Mouse (Mus musculus): ENCODE data around the gene Masp1.

Gene Masp1

GRCm38 (mm10) chr16:23457338-23457737, 63.3 kb downstream of the Masp1 start:
- no peak for DNase-seq

GRCm38 (mm10) chr16:23456534-23456933, 64.1 kb downstream of the Masp1 start:
- no peak for DNase-seq

DNA sequence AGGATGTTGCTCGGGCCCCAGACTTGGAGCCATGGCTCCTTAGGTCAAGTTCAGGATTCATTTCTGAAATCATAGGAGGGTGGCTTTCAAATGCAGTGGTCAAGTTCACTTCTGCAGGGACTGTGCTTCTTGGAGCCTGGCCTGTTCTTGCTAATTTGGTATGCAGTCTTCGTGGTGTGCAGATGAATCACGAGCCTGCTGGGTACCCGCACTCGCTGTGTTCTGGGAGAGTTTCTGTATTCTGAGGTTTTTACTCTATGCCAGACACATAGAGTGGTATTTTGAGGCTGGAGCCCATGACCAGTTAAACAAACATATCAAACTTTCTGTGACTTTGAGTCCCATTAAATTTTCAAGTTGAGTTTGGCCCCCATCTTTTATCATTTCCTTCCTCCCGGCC, 66.2 kb downstream of the Masp1 start:
- DNase-seq: no peak

DNA sequence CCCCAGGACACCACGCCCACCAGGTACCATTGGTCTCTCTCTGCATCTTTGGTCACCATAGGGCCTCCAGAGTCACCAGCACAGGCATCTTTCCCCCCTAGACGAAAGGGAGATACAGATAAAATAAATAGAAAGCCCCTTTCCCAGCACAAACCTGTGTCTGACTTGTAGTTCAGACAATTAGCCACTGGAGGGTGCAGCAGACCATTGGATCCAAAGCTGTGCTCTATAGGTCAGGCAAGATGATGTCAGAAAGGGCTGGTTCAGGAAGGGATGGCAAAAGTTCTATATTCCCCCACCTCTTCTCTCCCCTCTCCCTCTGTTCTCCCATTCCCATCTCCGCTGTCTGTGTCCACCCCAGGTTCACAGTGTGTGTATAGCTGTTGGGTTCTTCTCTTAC, 68.1 kb downstream of the Masp1 start:
- peak; percentile 78 for DNase-seq

GRCm38 (mm10) chr16:23450816-23451215, 69.8 kb downstream of the Masp1 start:
- no peak for DNase-seq

GRCm38 (mm10) chr16:23449946-23450345, 70.7 kb downstream of the Masp1 start:
- DNase-seq: no peak

- DNase-seq: no peak
Measured at GRCm38 (mm10) chr16:23444231-23444630, 76.4 kb downstream of the Masp1 start.

GRCm38 (mm10) chr16:23437404-23438166, 83.0 kb downstream of the Masp1 start:
- no peak for DNase-seq

- DNase-seq: no peak
Measured at GRCm38 (mm10) chr16:23429991-23430390, 90.6 kb downstream of the Masp1 start.

DNA sequence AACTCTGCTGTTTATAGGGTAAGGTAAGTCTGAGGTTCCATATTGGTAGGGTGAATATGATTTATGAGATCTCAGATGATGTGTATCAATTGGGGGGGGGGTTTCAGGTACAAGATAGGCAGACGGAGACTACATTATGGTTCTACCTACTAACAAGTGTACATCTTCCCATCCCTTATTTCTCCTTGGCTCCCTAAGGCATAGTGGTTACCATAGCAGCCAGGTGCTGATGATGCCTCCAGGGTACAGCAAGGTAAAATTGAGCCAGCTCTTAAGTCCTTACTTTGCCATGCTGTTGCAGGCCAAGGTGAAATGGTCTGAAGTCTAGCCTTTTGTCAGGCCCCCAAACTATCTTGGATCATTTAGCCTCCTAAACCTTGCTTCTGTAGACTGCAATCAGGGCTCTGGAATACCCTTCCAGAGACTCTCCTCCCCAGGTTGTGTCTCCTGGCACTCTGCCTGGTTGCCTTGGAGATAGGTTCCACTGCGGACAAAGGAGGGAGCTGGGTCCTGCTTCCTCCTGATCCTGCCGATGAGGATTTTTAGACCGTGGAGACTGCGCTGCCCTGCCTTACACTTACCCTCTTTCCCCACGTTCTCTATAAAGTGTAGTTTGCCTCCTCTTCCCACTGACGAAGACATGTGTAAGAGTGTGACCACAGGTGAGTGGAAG, 91.8 kb downstream of the Masp1 start, which contains the start of gene Rtp1:
Rtp1 (plus strand) TSS at position 487 of the 673 bp plus-strand sequence.
- DNase-seq: no peak

DNA sequence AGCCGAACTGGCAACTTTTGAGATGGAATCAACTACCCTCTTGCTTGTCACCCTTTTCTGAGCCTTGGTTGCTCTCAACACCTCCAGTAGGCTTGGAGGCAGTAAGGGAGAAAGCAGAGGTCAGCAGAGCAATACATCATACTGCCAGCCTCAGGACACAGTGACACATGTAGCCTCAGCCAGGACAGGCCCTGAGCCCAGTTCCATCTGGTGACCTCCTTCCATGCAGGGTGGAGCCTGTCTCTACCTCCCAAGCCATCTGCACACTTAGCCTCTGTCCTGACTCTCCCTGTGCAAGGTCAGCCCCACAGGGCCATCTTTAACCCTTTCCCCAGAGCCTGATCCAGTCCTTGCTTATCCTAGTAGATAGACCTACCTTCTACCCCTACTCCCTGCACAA, 92.9 kb downstream of the Masp1 start:
- DNase-seq: peak; percentile 7

- DNase-seq: no peak
Measured at GRCm38 (mm10) chr16:23423825-23424224, 96.8 kb downstream of the Masp1 start.

GRCm38 (mm10) chr16:23419565-23420085, 101.0 kb downstream of the Masp1 start:
- DNase-seq: no peak

- no peak for DNase-seq
Measured at GRCm38 (mm10) chr16:23417456-23418240, 103.0 kb downstream of the Masp1 start.

DNA sequence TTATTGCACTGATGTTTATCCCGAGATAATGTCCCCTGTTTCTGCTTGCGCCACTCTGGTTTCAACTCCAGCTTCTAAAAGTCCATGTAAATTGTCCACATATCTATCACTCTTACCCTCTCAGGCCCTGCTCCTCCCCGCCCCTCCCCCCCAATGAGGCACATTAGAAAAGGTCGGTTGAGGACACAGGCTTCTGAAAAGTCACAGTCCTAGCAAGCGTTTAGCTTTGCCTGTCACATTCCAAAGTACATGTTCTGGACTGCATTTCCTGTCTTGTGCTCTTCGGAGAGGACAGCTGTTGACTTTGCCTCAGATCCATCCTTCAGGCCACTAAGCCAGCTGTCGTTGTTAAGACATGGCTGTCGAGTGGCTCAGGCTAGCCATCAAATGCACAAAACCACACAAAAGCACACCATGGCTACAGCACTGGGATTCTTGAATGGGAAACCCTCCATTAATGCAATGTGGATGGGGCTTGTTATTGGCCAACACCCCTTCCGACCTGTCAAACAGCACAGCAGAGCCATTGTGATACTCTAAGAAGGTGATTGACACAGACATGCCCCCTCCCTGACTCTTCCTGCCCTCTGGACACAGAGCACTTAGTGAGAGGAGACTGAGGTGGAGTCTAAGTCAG, 103.8 kb downstream of the Masp1 start:
- no peak for DNase-seq

DNA sequence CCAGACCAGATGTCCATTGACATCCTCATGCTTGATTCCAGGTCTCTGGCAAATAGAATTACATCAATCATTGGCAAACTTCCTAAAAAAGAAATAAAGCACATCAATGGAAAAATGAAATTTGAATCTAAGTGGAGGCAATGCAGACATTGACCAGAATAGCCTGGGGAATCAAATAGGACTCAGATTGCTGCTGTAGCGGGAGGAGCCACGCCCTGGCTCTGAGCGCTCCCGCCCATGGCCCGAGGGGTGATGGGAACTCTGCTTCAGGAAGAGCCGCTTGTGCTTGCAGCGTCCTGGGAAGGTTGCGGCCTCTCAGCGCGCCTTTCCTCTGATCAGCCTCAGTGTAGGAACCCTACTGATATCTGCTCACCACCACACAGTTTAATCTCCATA, 104.4 kb downstream of the Masp1 start:
- no peak for DNase-seq

GRCm38 (mm10) chr16:23412930-23413329, 107.7 kb downstream of the Masp1 start:
- no peak for DNase-seq

DNA sequence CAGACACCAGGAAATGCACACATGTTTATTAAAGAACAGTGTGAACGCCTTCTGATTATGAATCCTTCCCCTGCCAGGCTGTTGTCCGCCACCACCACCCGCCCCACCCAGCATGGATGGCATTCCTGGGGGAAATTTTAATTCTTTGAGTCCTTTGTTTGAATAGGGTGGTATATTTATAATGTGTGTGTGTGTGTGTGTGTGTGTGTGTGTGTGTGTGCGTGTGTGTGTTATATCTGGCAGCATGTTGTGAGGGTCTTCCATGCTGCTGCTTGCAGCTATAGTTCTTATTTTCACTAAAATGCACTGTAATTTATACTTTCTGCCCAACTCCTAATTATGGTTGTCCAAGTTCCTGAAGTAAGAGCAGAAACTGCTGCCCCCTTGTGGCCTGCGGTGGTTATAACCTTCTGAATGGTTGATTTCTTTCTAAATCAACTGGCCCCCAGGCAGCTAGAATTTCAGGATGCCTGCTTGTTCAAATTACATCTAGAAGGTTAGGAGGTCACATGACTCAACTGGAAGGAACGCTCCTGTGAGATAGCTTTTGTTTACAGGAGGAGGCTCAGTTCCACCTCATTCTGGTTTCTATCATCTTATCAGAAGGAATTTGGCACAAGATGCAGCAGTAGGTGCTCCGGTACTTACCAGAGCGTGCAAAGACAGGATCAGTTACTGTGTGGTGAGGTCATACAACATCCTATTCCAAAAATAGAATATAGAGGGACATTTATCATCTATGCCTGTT, 117.4 kb downstream of the Masp1 start:
- peak; percentile 83 for DNase-seq

DNA sequence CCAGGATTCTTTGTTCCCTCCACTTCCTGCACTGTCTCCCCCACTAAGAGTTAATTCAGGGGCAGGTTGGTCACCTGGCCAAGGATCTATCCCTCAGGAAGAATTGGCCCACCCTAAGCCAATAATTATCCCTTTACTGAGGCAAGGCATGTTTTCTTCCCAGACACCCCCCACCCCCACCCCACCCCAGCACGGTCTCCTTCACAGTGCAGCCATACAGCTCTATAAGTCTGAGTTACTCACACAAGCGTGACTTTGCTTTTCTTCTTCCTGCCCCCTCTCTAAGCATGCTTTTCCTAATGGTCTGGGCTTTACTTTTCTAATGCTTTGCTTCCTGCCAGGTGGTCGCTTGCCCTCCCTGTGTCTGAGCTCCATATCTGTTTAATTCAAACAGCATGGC, 118.7 kb downstream of the Masp1 start:
- no peak for DNase-seq

GRCm38 (mm10) chr16:23401463-23401862, 119.2 kb downstream of the Masp1 start:
- DNase-seq: no peak

All from retina, postnatal 1 day (tissue).